Mouse (Mus musculus) 3T3-L1 (cell line): Measurements from ENCODE around the gene Ms4a12.
"Not testable (repeated sequence)": the region's sequence is repeated elsewhere in the genome, so short reads cannot be mapped to it uniquely, and the experiment has no call there.

Experiments
- DNase-seq: peaks from one replicate; pipeline ENCODE4 v3.0.0-alpha.2; 2015; ENCODE audit warnings: low read depth, low spot score

Gene Ms4a12

DNA sequence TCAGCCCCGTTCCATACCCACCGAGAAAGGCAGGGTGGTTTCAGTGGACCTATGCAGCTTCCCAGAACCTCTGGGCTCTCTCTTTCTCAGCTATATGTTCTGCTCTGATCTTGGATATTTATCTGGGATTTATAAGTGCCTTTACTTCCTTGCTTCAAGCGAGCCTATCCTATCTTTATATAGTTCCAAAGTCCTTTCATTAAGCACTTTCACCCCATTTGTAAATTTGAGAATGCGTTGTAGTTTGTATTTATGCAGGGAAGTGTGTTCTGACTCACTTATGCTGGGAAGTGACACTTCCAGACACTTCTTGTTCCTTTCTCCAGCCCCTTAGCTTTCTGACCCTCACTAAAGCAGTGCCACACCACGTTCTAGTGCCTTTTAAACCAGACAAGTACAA is at the start of gene Ms4a12:
TSS of gene Ms4a12 (minus strand) at position 101 of the 400 bp plus-strand sequence.
- no peak for DNase-seq

GRCm38 (mm10) chr19:11280223-11280622 is 48.0 kb upstream of the Ms4a12 start:
- no peak for DNase-seq

DNA sequence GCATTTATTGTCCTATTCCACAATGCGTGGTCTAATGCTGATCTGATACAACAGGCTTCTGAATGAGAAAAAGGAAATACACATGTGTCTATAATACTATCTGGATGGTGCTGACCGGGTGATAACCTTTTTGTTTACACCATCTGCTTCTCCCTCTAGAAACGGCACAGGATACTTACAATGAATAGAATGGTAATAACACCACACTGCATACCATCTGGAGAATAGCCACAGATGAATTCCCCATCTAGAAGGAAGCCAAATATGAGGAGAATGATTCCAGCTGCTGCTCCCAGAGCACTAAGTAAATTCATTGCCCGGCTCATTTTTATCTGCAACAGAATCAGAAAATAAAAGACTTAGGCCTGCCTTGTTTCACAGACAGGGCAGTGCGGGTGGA is 44.2 kb upstream of the Ms4a12 start:
- no peak for DNase-seq

DNA sequence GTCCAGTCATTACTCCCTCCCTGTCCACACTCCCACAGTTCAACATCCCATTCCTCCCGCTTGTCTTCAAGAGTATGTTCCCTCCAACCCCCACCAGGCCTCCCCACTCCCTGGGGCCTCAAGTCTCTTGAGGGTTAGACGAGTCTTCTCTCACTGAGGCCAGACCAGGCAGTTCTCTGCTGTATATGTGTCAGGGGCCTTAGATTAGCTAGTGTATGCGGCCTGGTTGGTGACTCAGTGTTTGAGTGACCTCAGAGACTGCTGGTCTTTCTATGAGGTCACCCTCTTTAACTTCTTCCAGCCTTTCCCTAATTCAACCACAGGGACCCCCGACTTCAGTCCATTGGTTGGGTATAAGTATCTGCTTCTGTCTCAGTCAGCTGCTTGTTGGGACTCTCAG is 34.7 kb upstream of the Ms4a12 start:
- DNase-seq, result no peak

DNA sequence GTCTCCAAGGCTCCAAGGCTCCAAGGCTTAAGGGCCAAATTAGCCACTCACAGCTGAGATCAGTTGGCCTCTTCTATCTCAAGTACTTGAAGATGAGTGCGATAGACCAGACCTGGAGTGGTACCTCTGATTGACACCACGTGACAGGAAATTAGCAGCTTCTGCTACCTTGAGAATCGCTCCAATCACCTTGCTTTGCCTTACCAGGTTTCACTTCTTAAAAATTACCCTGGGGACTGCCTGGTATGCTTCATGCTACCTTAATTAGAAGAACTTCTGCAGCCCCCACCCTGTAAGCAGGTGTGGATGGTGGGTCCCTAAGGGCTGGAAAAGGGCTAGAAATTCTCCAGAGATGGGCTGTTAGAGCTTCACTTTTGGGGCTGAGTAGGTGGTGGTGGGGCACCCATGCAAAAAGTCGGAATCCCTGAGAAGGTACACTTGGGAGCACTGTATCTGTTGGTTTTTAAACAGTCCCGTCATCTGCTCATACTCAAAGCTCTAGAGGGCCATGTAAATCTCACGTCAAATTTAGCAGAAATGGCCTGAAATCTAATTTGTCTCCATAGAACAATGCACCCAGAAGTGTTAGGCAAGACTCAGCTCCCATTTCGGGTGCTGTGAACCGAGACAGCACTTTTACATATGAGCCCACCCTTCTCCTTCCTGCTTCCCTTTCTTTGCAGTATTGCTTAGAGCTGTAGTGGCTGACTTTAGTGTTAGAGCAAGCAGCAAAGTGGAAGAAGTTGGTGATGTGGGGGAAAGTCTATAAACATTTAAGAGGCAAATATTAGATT is 34.0 kb upstream of the Ms4a12 start, which contains the start of gene Ms4a1:
TSS of gene Ms4a1 (minus strand) at position 190 of the 794 bp plus-strand sequence.
- DNase-seq, result no peak

DNA sequence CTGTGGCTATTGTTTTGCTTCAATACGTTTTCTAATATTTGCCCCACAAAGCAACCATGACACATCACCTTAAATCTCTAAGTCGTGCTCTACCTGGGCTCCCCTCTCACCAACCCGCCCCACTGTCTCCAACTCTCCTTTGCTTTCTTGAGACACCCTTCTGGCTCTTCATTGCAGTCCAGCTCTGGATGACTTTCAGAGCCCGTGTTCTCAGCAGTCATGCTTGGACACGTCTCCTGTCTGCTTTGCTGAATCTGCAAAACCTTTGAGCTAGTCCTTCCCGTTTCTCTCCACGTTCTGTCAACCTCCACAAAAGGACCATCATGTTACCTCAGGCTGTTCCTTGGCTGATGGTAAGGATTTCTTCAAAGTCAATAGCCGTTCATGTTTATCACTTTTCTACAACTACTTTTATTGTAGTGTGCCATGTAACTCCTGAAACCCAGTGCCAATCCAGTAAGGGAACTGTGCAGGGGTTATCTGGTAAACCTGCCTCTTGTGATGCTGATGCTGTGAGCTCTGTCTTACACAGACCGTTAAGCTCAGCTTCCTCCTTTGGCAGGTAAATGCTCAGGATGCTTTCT is 32.4 kb upstream of the Ms4a12 start:
- no peak for DNase-seq

GRCm38 (mm10) chr19:11263549-11263948 is 31.3 kb upstream of the Ms4a12 start:
- no peak for DNase-seq

- DNase-seq, result not testable (repeated sequence)
These were observed 30.7 kb upstream of the Ms4a12 start for GRCm38 (mm10) chr19:11262932-11263331.

DNA sequence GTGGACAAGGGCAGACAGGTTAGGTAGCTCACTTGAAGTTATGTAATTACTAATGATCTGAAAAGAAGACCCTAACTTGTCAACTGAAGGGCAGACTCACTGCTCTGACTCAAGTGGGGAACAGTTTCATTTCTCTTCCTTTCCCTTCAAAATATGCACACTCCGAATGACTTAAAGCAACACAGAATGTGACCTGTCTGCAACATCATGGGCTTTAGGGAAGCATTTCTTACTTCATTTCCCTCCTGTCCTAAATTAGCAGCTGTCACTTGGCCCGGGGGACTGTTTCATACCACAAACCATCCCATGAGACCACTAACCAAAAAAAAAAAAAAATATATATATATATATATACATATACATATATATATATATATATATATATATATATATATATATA is 29.3 kb upstream of the Ms4a12 start:
- DNase-seq, result no peak

GRCm38 (mm10) chr19:11244230-11244629 is 12.0 kb upstream of the Ms4a12 start:
- DNase-seq, result no peak

- no peak for DNase-seq
These were observed 10.3 kb upstream of the Ms4a12 start for GRCm38 (mm10) chr19:11242560-11242959.

DNA sequence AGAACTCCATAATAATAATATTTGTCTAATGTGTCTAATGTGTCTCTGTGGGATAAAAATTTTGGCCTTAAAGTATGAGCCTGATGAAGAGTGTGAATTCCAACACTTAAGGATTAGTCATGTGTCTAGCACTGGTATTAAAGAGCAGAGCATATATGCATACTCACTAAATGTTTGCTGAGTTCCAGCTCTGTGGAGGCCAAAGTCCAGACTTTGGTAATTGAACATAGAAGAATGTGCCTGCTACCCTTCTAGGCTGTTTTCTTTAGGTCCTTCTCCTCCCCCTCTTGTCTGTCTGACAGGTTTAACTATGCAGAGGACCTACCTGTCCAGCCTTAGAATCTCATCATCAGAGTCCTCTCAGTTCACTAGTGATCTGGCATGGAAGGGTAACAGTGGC is 3.6 kb upstream of the Ms4a12 start:
- no peak for DNase-seq

- DNase-seq, result no peak
These were observed 2.9 kb upstream of the Ms4a12 start for GRCm38 (mm10) chr19:11234921-11235735.

DNA sequence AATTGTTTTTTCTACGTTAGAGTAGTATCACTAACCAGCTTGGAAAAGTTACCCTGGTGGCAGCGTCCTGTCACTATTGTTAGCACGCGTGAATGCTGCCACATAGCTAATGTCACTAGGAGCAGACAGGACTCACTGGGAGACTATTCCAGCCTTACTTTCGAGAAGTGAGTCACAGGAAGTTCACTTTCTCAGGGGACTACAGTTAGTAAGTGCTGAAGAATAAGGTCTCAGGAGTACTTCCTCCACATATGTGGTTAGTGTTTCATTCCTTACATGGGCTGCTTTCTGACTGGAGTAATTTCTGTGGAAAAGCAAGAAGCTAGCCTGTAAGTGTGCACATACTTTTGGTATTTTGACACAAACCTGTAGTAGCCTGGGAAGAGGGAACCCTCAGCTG is 2.0 kb upstream of the Ms4a12 start:
- peak; percentile 31 for DNase-seq

DNA sequence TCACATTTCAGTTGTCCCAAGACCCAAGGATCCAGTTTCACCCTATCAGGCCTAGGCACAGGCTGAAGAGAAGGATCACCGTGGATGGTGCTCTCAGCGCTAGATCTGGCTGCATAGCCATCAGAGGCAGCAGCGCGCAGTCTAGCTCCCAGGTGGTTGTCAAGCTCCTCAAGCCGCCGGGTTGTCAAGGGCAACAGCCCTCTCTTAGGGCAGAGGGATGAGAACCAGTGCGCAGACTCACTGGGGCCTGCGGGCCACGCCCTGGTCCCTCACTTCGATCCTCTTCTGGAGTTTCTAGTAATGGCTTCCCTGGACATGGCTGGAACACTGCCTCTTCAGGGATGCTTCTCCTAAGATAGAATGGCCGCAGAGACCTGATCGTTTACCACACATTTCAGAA is 35.7 kb downstream of the Ms4a12 start, which contains the start of gene Ms4a13:
TSS of gene Ms4a13 (minus strand) at position 192 of the 400 bp plus-strand sequence.
- DNase-seq, result no peak

DNA sequence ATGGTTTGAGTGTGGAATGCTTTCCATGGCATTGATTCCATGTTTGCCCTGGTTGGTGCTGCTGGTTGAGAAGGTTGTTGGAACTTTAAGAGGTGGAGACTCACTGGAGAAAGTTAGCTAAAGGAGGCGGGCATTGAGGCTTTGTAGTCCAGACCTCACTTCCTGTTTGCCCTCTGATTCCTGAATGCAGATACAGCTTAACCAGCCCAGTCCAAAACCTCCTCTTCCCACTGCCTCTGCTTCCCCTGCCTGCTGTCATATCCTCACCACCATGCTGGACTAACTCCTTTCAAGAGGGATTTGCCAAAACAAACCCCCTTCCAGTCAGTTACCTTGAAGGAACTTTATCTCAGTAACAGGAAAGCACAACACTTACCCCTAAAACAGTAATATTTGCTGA is 39.7 kb downstream of the Ms4a12 start:
- DNase-seq, result peak; percentile 6

- DNase-seq, result peak; percentile 15
These were observed 48.1 kb downstream of the Ms4a12 start for GRCm38 (mm10) chr19:11184121-11184520.

DNA sequence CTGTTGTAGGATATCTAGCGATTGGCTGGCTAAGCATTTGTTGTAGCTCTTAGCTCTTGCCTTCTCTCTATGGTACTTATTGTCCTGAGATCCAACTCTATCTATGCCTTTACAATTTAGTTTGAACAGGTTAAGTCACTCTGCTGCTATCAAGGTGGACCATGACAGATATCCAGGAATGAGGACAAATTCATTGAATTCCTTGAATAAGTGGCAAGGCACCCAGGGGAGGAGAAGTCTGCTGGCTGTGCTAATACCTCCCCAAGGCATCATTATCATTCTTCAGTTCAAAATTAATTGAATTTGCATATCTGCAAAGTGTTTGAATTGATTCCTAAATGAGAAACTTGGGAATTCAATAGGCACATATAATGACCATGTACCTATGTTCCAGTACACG is 54.8 kb downstream of the Ms4a12 start:
- DNase-seq, result no peak

DNA sequence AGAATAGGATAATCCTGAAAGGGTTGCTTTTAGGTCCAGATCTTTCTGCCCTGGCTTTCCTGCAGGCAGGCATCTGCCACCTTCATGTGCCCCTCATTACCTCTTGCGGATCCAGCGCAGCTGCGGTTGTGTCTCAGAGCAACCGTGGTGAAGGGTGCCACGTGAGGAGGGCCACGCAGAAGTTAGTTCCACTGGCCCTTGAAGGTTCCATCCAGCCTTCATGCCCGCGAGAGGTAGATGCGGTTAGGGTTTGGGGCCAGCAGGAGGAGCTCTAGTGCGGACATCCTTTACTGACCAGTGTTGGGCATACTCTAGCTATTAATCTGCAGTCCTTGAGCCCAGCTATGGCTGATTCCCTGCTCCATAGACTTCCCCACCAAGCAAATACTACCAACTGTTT is 67.1 kb downstream of the Ms4a12 start, which contains the start of gene 1700025F22Rik:
TSS of gene 1700025F22Rik (minus strand) at position 149 of the 400 bp plus-strand sequence.
- DNase-seq, result peak; percentile 10
